Mouse (Mus musculus): Measurements from ENCODE around the gene Ism1. TPM values are rescaled to one million over a fixed set of nuclear protein-coding genes. Genes with fewer than 3 reads are reported as not detected.

Gene Ism1
- total and polyA plus RNA-seq, 3 experiments, result not detected

GRCm38 (mm10) chr2:139671838-139672237, 6.1 kb upstream of the Ism1 start:
- Histone ChIP-seq H3K27me3 (replicated peaks) (no peaks in the 10 kb centered on the region), H3K4me2 (ENCODE audit: insufficient read depth, low read depth, poor library complexity, severe bottlenecking) (peak overlapping the region; percentile 37), H3K9ac (ENCODE audit: insufficient read depth, low read depth) (no peak overlapping the region), H3K79me2 (replicated peaks; ENCODE audit: control insufficient read depth, extremely low read depth, insufficient read depth, poor library complexity, severe bottlenecking) (no peaks in the 10 kb centered on the region), H3K4me3 (replicated peaks in 1 of 3; ENCODE audit: low read depth in 2 of 3, low read length in 2 of 3, poor library complexity in 1 of 3) (no peak overlapping the region), H3K4me1 (ENCODE audit: control insufficient read depth in 1 of 2, insufficient read depth in 2 of 2) (peaks cover 2 to 5% of the 10 kb centered on the region in 2 experiments; a peak in 1 of 4 replicates), H3K9me3 (replicated peaks; ENCODE audit: low read length) (no peaks in the 10 kb centered on the region), H3K27ac (ENCODE audit: insufficient read depth, low read depth) (no peak overlapping the region), H3K36me3 (replicated peaks in 1 of 2; ENCODE audit: control insufficient read depth in 1 of 2, insufficient read depth in 1 of 2, low read length in 1 of 2) (no peaks in the 10 kb centered on the region)
- no peak for TF ChIP-seq ZNF384 (IDR thresholded peaks at IDR 0.05; ENCODE audit: low read depth, low read length)
- no peak for TF ChIP-seq NRF1 (IDR thresholded peaks at IDR 0.05; ENCODE audit: low read depth, low read length)
- no peak for TF ChIP-seq USF2 (conservative IDR thresholded peaks at IDR 0.05; ENCODE audit: low read depth, low read length)
- TF ChIP-seq CHD1 (IDR thresholded peaks at IDR 0.05; ENCODE audit: low read depth, low read length), result no peak
- no peak for TF ChIP-seq KAT2A (IDR thresholded peaks at IDR 0.05; ENCODE audit: insufficient replicate concordance, low read length)
- no peak for TF ChIP-seq SMC3 (IDR thresholded peaks at IDR 0.05; ENCODE audit: low read depth, low read length)
- TF ChIP-seq EP300 (IDR thresholded peaks at IDR 0.05; ENCODE audit: low read length), result no peak
- TF ChIP-seq CHD2 (IDR thresholded peaks at IDR 0.05; ENCODE audit: low read length), result no peak
- TF ChIP-seq POLR2A (IDR thresholded peaks at IDR 0.05; ENCODE audit: low read depth, low read length), result no peak
- no peak for TF ChIP-seq HCFC1 (IDR thresholded peaks at IDR 0.05; ENCODE audit: low read depth, low read length)
- no peak for TF ChIP-seq ZMIZ1 (IDR thresholded peaks at IDR 0.05; ENCODE audit: low read depth, low read length)
- no peak for TF ChIP-seq USF1 (IDR thresholded peaks at IDR 0.05; ENCODE audit: low read depth, low read length)
- TF ChIP-seq MYC (IDR thresholded peaks at IDR 0.05; ENCODE audit: low read depth, low read length), result no peak
- TF ChIP-seq POLR2AphosphoS2 (IDR thresholded peaks at IDR 0.05; ENCODE audit: low read depth, low read length), result no peak
- TF ChIP-seq JUND (conservative IDR thresholded peaks at IDR 0.05; ENCODE audit: low read depth, low read length), result no peak
- no peak for TF ChIP-seq ZKSCAN1 (IDR thresholded peaks at IDR 0.05; ENCODE audit: borderline replicate concordance, low read depth, low read length)
- TF ChIP-seq PAX5 (IDR thresholded peaks at IDR 0.05; ENCODE audit: low read length), result no peak
- TF ChIP-seq CTCF (conservative IDR thresholded peaks at IDR 0.05 in 1 of 2, IDR thresholded peaks at IDR 0.05 in 1 of 2; ENCODE audit: low read depth in 2 of 2, low read length in 2 of 2), result no peak
- in situ Hi-C loops (cut with MboI; ENCODE audit: low pct_ligation_motif_present, low pct_unique_long_range_greater_than_20kb, low sequenced_read_pairs), result no loop called here
- DNase-seq (ENCODE audit: extremely low read depth), result no peak
- dilution Hi-C loops (cut with MboI; ENCODE audit: extremely low pct_ligation_motif_present, extremely low pct_unique_long_range_greater_than_20kb, low sequenced_read_pairs), result no loop called here

DNA sequence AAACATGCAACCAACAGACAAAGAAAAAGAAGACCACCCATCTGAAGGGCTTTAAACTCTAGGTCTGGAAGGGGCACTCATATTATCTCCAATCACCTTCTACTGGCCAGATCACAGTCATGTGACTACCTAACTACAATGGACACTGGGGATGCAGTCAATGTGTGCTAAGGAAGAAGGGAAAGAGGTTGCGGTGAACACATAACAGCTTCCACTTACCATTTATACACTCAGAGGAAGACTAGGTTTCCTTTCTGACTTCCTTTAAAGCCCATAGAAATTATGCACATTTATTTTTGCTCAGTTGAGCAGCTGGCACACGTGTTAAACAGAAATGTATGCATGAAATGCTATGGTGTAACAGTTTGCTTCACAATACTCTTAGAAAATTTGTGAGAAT, 5.6 kb upstream of the Ism1 start:
- TF ChIP-seq EP300 (IDR thresholded peaks at IDR 0.05; ENCODE audit: low read length) (no peak), ELF1 (IDR thresholded peaks at IDR 0.05; ENCODE audit: low read depth, low read length) (no peak)
- no peak for DNase-seq (ENCODE audit: extremely low read depth)
- no peak overlapping the region for H3K9ac ChIP-seq (ENCODE audit: insufficient read depth, low read depth)
- dilution Hi-C loops (cut with MboI; ENCODE audit: extremely low pct_ligation_motif_present, extremely low pct_unique_long_range_greater_than_20kb, low sequenced_read_pairs), result no loop called here
- peaks cover 2 to 5% of the 10 kb centered on the region in 2 experiments; a peak in 1 of 4 replicates for H3K4me1 ChIP-seq (ENCODE audit: control insufficient read depth in 1 of 2, insufficient read depth in 2 of 2)
- no peak overlapping the region for H3K4me3 ChIP-seq (replicated peaks in 1 of 3; ENCODE audit: low read depth in 2 of 3, low read length in 2 of 3, poor library complexity in 1 of 3)
- no peaks in the 10 kb centered on the region for H3K27me3 ChIP-seq (replicated peaks)
- no peak overlapping the region for H3K27ac ChIP-seq (ENCODE audit: insufficient read depth, low read depth)
- in situ Hi-C loops (cut with MboI; ENCODE audit: low pct_ligation_motif_present, low pct_unique_long_range_greater_than_20kb, low sequenced_read_pairs), result no loop called here
- H3K4me2 ChIP-seq (ENCODE audit: insufficient read depth, low read depth, poor library complexity, severe bottlenecking), result peak overlapping the region; percentile 37; the same call in 1 of the 2 replicates
- peaks cover 5% of the 10 kb centered on the region for H3K9me3 ChIP-seq (replicated peaks; ENCODE audit: low read length)
- H3K79me2 ChIP-seq (replicated peaks; ENCODE audit: control insufficient read depth, extremely low read depth, insufficient read depth, poor library complexity, severe bottlenecking), result no peaks in the 10 kb centered on the region
- no peaks in the 10 kb centered on the region for H3K36me3 ChIP-seq (replicated peaks in 1 of 2; ENCODE audit: control insufficient read depth in 1 of 2, insufficient read depth in 1 of 2, low read length in 1 of 2)

All from CH12.LX (cell line).